Mouse (Mus musculus) olfactory bulb, adult 2 months (tissue): Measurements from ENCODE around the gene Tln1. TPM values are rescaled to one million over a fixed set of nuclear protein-coding genes. Genes with fewer than 3 reads are reported as not detected.

Experiments used
- H3K27ac ChIP-seq: fragments of 200-500 bp; 2 replicates; pipeline ENCODE4 v1.5.1; 2012; ENCODE audit warnings: low read depth, low read length; ENCODE audit not compliant: insufficient read depth
- H3K4me1 ChIP-seq: fragments of 200-500 bp; 2 replicates; pipeline ENCODE4 v1.6.1; 2012; ENCODE audit warnings: low read length; ENCODE audit not compliant: control insufficient read depth, insufficient read depth
- H3K4me3 ChIP-seq: fragments of 200-500 bp; 2 replicates; pipeline ENCODE4 v1.5.1; 2012; ENCODE audit warnings: mild to moderate bottlenecking, low read depth, low read length, moderate library complexity; ENCODE audit not compliant: insufficient read depth
- CTCF ChIP-seq: fragments of 200-500 bp; IDR thresholded peaks from 2 replicates; pipeline ENCODE4 v1.5.1; 2012; ENCODE audit warnings: low read depth, mild to moderate bottlenecking, low read length, moderate library complexity; ENCODE audit not compliant: insufficient read depth
- POLR2A ChIP-seq: fragments of 200-500 bp; IDR thresholded peaks from 2 replicates; pipeline ENCODE4 v1.6.1; 2012; ENCODE audit warnings: mild to moderate bottlenecking, low read depth, low read length, moderate library complexity; ENCODE audit not compliant: insufficient read depth
- WGBS: fragments of 180-500 bp; shearing (Covaris S2); methylation state at CpG from one replicate; pipeline ENCODE4 v1.1.7; 2018; 5-methylcytosine and 5-hydroxymethylcytosine counted together
- polyA plus RNA-seq: library from polyadenylated mRNA; stranded (reverse); fragments of >200 nt; gene quantifications from 2 replicates; pipeline ENCODE4 v1.2.4, GENCODE M21; 2012; ENCODE audit warnings: low replicate concordance; ENCODE audit not compliant: missing spikeins, insufficient read depth, insufficient read length

The Tln1 gene
- polyA plus RNA-seq, 1 experiment, result 147 TPM

DNA sequence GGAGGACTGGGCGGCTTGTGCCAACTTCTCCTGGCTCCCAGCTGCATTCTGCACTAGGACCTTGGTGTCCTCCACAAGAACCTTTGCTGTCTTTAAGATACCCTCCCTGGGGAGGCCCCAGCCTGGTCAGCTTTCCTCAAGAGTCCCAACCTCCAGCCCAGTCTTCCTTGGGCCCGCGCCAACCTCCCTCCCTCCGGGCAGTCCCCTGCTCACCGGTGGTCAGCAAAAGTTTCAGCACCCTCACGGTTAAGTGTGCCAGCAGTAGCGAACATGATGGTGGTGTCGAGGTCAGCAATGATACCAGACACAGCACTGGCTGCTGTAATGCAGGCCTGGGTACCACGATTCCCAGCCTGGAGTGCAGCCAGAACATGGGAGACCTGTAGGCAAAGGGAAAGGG is 26.5 kb downstream of the Tln1 start:
- no peak overlapping the region for H3K27ac ChIP-seq
- no peak overlapping the region for H3K4me3 ChIP-seq
- H3K4me1 ChIP-seq, result no peaks in the 10 kb centered on the region
- TF ChIP-seq POLR2A (no peak), CTCF (no peak)
- 90% methylated on average over 9 of the region's 9 CpGs for WGBS

GRCm38 (mm10) chr4:43535628-43536027 is 26.9 kb downstream of the Tln1 start:
- TF ChIP-seq CTCF (no peak), POLR2A (no peak)
- H3K27ac ChIP-seq, result no peak overlapping the region
- H3K4me3 ChIP-seq, result no peak overlapping the region
- no peaks in the 10 kb centered on the region for H3K4me1 ChIP-seq
- 97% methylated on average over 8 of the region's 8 CpGs for WGBS

GRCm38 (mm10) chr4:43533270-43533669 is 29.2 kb downstream of the Tln1 start:
- TF ChIP-seq POLR2A (no peak), CTCF (no peak)
- Histone ChIP-seq H3K4me3 (no peak overlapping the region), H3K4me1 (no peaks in the 10 kb centered on the region), H3K27ac (no peak overlapping the region)
- WGBS, result 85% methylated on average over 9 of the region's 9 CpGs

DNA sequence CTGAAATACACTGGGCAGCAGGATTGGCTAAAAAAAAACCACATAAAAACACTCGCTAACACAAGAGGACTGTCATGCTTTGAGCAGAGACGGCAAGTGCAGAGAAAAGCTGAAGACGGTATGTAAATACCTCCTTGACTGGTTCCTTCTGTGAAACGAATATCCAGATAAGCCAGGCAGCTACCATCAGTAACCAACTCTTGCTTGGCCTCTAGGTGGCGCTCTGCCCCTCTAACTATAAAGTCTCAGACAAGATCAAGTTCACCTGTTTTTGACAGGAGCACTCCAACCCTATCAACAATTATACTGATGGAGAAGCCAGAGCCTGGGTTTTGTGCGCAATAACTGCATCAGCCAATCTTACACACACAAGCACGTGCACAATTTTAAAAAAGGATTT is 31.9 kb downstream of the Tln1 start:
- H3K4me3 ChIP-seq, result no peak overlapping the region
- H3K27ac ChIP-seq, result no peak overlapping the region
- WGBS, result 20% methylated on average over 7 of the region's 7 CpGs
- H3K4me1 ChIP-seq, result no peaks in the 10 kb centered on the region
- TF ChIP-seq POLR2A (no peak), CTCF (no peak)

DNA sequence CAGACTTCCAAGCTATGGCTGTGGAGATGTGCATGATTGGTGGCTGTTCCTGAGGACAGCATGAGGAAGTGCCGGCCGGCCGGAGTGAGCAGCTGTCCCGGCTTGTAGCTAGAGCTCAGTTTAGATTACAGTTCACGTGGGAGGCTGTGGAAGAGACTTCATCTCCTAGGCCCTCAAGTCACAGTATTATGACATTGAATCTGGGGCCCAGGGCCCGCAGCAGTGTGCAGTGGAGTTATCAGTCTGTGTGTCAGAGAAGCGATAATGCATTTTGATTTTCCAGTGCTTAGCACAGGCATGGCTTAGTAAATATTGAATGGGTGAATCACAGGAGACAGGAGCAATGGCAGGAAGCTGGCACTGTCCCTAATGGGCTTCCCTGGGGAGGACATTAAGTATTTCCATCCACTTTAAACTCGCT is 32.4 kb downstream of the Tln1 start:
- Histone ChIP-seq H3K27ac (no peak overlapping the region), H3K4me3 (no peak overlapping the region), H3K4me1 (no peaks in the 10 kb centered on the region)
- 81% methylated on average over 8 of the region's 8 CpGs for WGBS
- TF ChIP-seq POLR2A (no peak), CTCF (no peak)

DNA sequence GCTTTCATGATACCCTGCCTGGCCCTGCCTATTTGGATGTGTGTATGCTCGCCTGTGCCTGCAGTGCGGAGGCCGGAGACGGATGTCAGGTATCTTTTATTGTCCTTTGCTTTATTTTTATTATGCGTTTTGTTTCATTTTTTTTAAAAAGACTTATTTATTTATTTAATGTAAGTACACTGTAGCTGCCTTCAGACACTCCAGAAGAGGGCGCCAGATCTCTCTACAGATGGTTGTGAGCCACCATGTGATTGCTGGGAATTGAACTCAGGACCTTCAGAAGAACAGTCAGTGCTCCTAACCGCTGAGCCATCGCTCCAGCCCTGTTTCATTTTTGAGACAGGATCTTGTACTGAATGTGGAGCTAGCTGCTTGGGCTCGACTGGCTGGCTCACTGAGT is 34.0 kb downstream of the Tln1 start:
- Histone ChIP-seq H3K4me1 (peaks cover 5% of the 10 kb centered on the region), H3K4me3 (no peak overlapping the region), H3K27ac (no peak overlapping the region)
- WGBS, result 82% methylated on average over 9 of the region's 9 CpGs
- no peak for TF ChIP-seq POLR2A
- no peak for TF ChIP-seq CTCF

DNA sequence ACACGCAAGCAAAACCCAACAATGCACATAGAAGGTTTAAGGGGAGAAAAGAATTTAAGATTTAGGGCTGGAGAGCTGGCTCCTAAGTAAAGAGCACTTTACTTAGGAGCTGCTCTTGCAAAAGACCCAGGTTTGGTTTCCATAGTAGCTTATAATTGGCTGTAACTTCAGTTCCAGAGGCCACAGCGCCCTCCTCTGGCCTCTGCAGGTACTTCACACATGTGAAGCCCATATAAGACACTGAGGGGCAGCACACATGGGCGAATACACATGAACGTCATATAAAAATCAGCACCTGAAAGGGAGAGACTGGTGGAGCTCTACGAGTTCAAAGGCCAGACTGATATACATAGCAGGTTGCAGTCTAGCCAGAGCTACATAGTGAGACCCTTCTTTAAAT is 34.6 kb downstream of the Tln1 start:
- Histone ChIP-seq H3K4me3 (no peak overlapping the region), H3K4me1 (peaks cover 11% of the 10 kb centered on the region), H3K27ac (no peak overlapping the region)
- TF ChIP-seq POLR2A, result no peak
- no peak for TF ChIP-seq CTCF
- WGBS, result 71% methylated on average over 5 of the region's 5 CpGs

- Histone ChIP-seq H3K4me3 (no peak overlapping the region), H3K27ac (no peak overlapping the region), H3K4me1 (peaks cover 38% of the 10 kb centered on the region)
- WGBS, result 23% methylated on average over 6 of the region's 6 CpGs
- TF ChIP-seq CTCF (no peak), POLR2A (no peak)
These were observed 42.5 kb downstream of the Tln1 start for GRCm38 (mm10) chr4:43519956-43520355.

GRCm38 (mm10) chr4:43519551-43519950 is 42.9 kb downstream of the Tln1 start:
- 31% methylated on average over 10 of the region's 10 CpGs for WGBS

GRCm38 (mm10) chr4:43515764-43516708 is 46.5 kb downstream of the Tln1 start:
- Histone ChIP-seq H3K4me3 (no peak overlapping the region), H3K4me1 (peaks cover 10% of the 10 kb centered on the region), H3K27ac (no peak overlapping the region)
- no peak for TF ChIP-seq POLR2A
- no peak for TF ChIP-seq CTCF
- WGBS, result 79% methylated on average over 11 of the region's 11 CpGs

More at GRCm38 (mm10) chr4:43519551-43519950, 42.9 kb downstream of the Tln1 start:
- TF ChIP-seq POLR2A (no peak), CTCF (no peak)
- H3K4me1 ChIP-seq, result peaks cover 38% of the 10 kb centered on the region
- H3K4me3 ChIP-seq, result no peak overlapping the region
- H3K27ac ChIP-seq, result no peak overlapping the region
